Mouse (Mus musculus) liver, embryonic 14.5 days (tissue): ENCODE results near the gene Rab3il1. TPM values are rescaled to one million over a fixed set of nuclear protein-coding genes. Genes with fewer than 3 reads are reported as not detected.

ENCODE experiments used
- ATAC-seq: fragments of 200-750 bp; cut with Nextera tagmentation; 2 replicates; pipeline ENCODE4 v1.8.0; 2017; ENCODE audit warnings: moderate number of reproducible peaks, mild to moderate bottlenecking, moderate library complexity; ENCODE audit not compliant: insufficient read depth
- DNase-seq, 3 experiments: peaks; one replicate each; pipeline ENCODE4 v3.0.0-alpha.2; 2012 to 2013; ENCODE audit warnings: low read depth in 3 of 3, low spot score in 3 of 3
- H3K27ac ChIP-seq: fragments of 300-500 bp; sonication (generic); 2 replicates; pipeline ENCODE4 v1.5.1; 2014; ENCODE audit warnings: moderate library complexity, mild to moderate bottlenecking, control low read depth, inconsistent platforms
- H3K27me3 ChIP-seq: fragments of 300-500 bp; sonication (generic); 2 replicates; pipeline ENCODE4 v1.6.1; 2014; ENCODE audit warnings: mild to moderate bottlenecking, low read length, moderate library complexity; ENCODE audit not compliant: control insufficient read depth, insufficient read depth
- H3K36me3 ChIP-seq: fragments of 300-500 bp; sonication (generic); replicated peaks from 2 replicates; pipeline ENCODE4 v1.6.1; 2014; ENCODE audit warnings: low read depth; ENCODE audit not compliant: control insufficient read depth, insufficient read depth
- H3K4me1 ChIP-seq, 2 experiments: fragments of 200-500 bp in 1 of 2; fragments of 300-500 bp in 1 of 2; sonication (generic) in 1 of 2; replicated peaks; 2 replicates each; pipeline ENCODE4 v1.6.1; 2012 to 2014; ENCODE audit warnings: antibody characterized with exemption in 1 of 2, inconsistent platforms in 1 of 2, low read length in 1 of 2; ENCODE audit not compliant: control insufficient read depth in 2 of 2, insufficient read depth in 2 of 2
- H3K4me2 ChIP-seq: fragments of 300-500 bp; sonication (generic); 2 replicates; pipeline ENCODE4 v1.6.1; 2014; ENCODE audit warnings: low read depth, mild to moderate bottlenecking, control low read depth, moderate library complexity
- H3K4me3 ChIP-seq, 2 experiments: fragments of 200-500 bp in 1 of 2; fragments of 300-500 bp in 1 of 2; sonication (generic) in 1 of 2; 2 replicates each; pipeline ENCODE4 v1.5.1; 2012 to 2014; ENCODE audit warnings: low read depth in 2 of 2, low read length in 2 of 2, mild to moderate bottlenecking in 2 of 2, control low read depth in 1 of 2, inconsistent platforms in 1 of 2, moderate library complexity in 1 of 2; ENCODE audit not compliant: insufficient read depth in 1 of 2
- H3K9ac ChIP-seq: fragments of 300-500 bp; sonication (generic); replicated peaks from 2 replicates; pipeline ENCODE4 v1.6.1; 2014; ENCODE audit warnings: mild to moderate bottlenecking, control low read depth, moderate library complexity
- H3K9me3 ChIP-seq: fragments of 300-500 bp; sonication (generic); 2 replicates; pipeline ENCODE4 v1.6.1; 2016; ENCODE audit warnings: low read length, mixed read lengths; ENCODE audit not compliant: control insufficient read depth
- CTCF ChIP-seq: IDR thresholded peaks from 2 replicates; pipeline ENCODE4 v1.5.1; 2016; ENCODE audit warnings: antibody characterized with exemption, low read depth, control low read depth
- EP300 ChIP-seq: IDR thresholded peaks from 2 replicates; pipeline ENCODE4 v1.6.1; 2016; ENCODE audit warnings: antibody characterized with exemption, low read depth
- WGBS: fragments of 180-500 bp; shearing (Covaris S2); extraction: QIAGEN DNeasy Blood & Tissue Kit; methylation state at CpG from one replicate; pipeline ENCODE4 v1.1.7; 2014; ENCODE audit not compliant: insufficient replicate concordance; 5-methylcytosine and 5-hydroxymethylcytosine counted together
- polyA plus RNA-seq, 2 experiments: library from polyadenylated mRNA; depleted of rRNA in 1 of 2; stranded (reverse) in 1 of 2; unstranded in 1 of 2; fragments of >200 nt; fragmentation: Nextera tagmentation in 1 of 2; extraction: Ambion mirVana in 1 of 2; gene quantifications; 2 replicates each; pipeline versions ENCODE4 v1.2.1 to v1.2.3; 2012 to 2014

Gene Rab3il1
- polyA plus RNA-seq (2012; rRNA removed) (116 and 122 TPM in 2 replicates), polyA plus RNA-seq (2014; fragmentation: Nextera tagmentation; extraction: Ambion mirVana) (240 and 255 TPM in 2 replicates)

GRCm38 (mm10) chr19:10001206-10001969 is at the start of gene Rab3il1, which contains the start of gene Best1:
TSS of gene Rab3il1 (plus strand) at chr19:10001669.
TSS of gene Best1 (minus strand) at chr19:10001633.
- DNase-seq: no peak
- Histone ChIP-seq H3K4me3 (no peak within 1 kb of the TSS), H3K9me3 (no peaks in the 10 kb centered on the region), H3K27me3 (no peaks in the 10 kb centered on the region), H3K27ac (no peak within 1 kb of the TSS), H3K4me2 (no peak within 1 kb of the TSS), H3K36me3 (no peaks in the 10 kb centered on the region), H3K4me1 (peaks cover 0 to 2% of the 10 kb centered on the region in 2 experiments; a peak in 1 of 4 replicates), H3K9ac (no peak within 1 kb of the TSS)
- 67% methylated on average over 7 of the region's 7 CpGs for WGBS
- TF ChIP-seq CTCF: no peak
- no peak for TF ChIP-seq EP300
- ATAC-seq: no peak; the same call in 1 of the 2 replicates

GRCm38 (mm10) chr19:9952390-9952789 is 49.1 kb upstream of the Rab3il1 start:
- no peaks in the 10 kb centered on the region for H3K27me3 ChIP-seq
- peaks cover 33 to 40% of the 10 kb centered on the region in 2 experiments for H3K4me1 ChIP-seq
- WGBS: 45% methylated on average over 3 of the region's 3 CpGs
- no peak overlapping the region for H3K4me2 ChIP-seq
- TF ChIP-seq EP300: no peak
- TF ChIP-seq CTCF: no peak
- H3K4me3 ChIP-seq: no peak overlapping the region
- no peak overlapping the region for H3K9ac ChIP-seq
- H3K36me3 ChIP-seq: no peaks in the 10 kb centered on the region
- H3K27ac ChIP-seq: no peak overlapping the region
- no peaks in the 10 kb centered on the region for H3K9me3 ChIP-seq
- no peak for DNase-seq
- ATAC-seq: no peak

DNA sequence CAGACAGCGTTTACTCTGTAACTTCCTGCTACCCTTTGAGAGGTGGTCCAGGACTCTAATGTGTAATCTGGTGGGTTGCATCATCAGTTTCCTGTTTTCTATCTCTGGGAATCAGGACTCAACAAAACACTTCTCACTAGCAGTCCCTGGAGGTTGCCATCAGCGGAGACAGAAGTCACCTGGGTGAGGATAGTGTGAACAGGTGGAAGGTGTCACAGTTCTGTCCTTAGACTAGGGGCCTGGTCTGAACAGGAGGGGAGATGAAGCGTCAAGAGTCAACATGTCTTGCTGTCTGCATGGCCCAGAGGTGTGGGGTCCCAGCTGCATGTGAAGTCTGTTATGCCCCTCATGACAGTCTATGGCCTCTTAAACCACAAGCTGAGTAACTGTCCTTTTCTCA is 48.6 kb upstream of the Rab3il1 start:
- TF ChIP-seq EP300 (no peak), CTCF (no peak)
- Histone ChIP-seq H3K27ac (no peak overlapping the region), H3K4me2 (no peak overlapping the region), H3K4me1 (peaks cover 35 to 45% of the 10 kb centered on the region in 2 experiments), H3K9ac (no peak overlapping the region), H3K4me3 (no peak overlapping the region), H3K27me3 (no peaks in the 10 kb centered on the region), H3K36me3 (no peaks in the 10 kb centered on the region), H3K9me3 (no peaks in the 10 kb centered on the region)
- no peak for DNase-seq
- WGBS: 73% methylated on average over 3 of the region's 3 CpGs
- no peak for ATAC-seq

GRCm38 (mm10) chr19:9954055-9954810 is 47.2 kb upstream of the Rab3il1 start:
- peak overlapping the region; percentile 72 for H3K27ac ChIP-seq
- no peaks in the 10 kb centered on the region for H3K27me3 ChIP-seq
- no peak overlapping the region for H3K9ac ChIP-seq
- WGBS: 15% methylated on average over 7 of the region's 7 CpGs
- DNase-seq (no peak), ATAC-seq (peak; percentile 63)
- H3K36me3 ChIP-seq: no peaks in the 10 kb centered on the region
- no peaks in the 10 kb centered on the region for H3K9me3 ChIP-seq
- peak overlapping the region; percentile 42 for H3K4me2 ChIP-seq
- TF ChIP-seq EP300 (no peak), CTCF (0 out of 2 replicates have a peak, but pooled peaks have one; percentile 2)
- H3K4me3 ChIP-seq: no peak overlapping the region
- peaks cover 35 to 48% of the 10 kb centered on the region in 2 experiments for H3K4me1 ChIP-seq

DNA sequence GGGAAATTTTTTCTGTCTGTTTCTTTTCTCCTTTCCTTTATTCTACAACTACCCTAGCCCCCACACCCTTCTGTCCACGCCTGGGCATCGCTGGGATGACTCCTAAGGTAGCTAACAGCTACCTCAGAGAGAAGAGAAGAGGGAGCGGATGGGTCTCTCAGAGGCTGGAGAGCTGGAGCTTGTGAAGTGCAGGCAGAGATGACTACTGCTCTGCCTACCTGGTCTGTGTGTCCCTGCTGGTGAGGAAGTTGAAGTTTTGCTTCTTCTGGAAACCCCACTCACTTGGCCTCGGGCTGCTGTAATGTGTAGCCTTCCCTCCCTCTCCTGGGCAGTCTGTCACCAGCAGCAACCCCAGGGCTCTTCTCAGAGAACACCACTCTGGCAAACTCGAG is 46.7 kb upstream of the Rab3il1 start:
- 30% methylated on average over 5 of the region's 5 CpGs for WGBS
- Histone ChIP-seq H3K4me1 (peaks cover 35 to 48% of the 10 kb centered on the region in 2 experiments), H3K27me3 (no peaks in the 10 kb centered on the region), H3K9ac (0 out of 2 replicates have a peak overlapping the region, but pooled peaks have one; percentile 3), H3K4me2 (peak overlapping the region; percentile 42), H3K4me3 (no peak overlapping the region), H3K9me3 (no peaks in the 10 kb centered on the region), H3K36me3 (no peaks in the 10 kb centered on the region), H3K27ac (peak overlapping the region; percentile 72)
- ATAC-seq (peak; percentile 61), DNase-seq (no peak)
- TF ChIP-seq EP300 (no peak), CTCF (no peak)
